Mouse (Mus musculus) left cerebral cortex, postnatal 10 days (tissue): ENCODE measurements around the gene Ttll12. TPM values are rescaled to one million over a fixed set of nuclear protein-coding genes. Genes with fewer than 3 reads are reported as not detected.

Experiments
- DNase-seq, 2 experiments: peaks; one replicate each; pipeline ENCODE4 v3.0.0; 2021 to 2022; ENCODE audit warnings: low spot score in 2 of 2, mixed read lengths in 1 of 2; ENCODE audit errors: extremely low spot score in 1 of 2
- intact Hi-C: fragments of 180-260 bp; cut with DNase I; formaldehyde crosslinking; loops from one replicate; pipeline ENCODE4 v1.15.1; 2025
- total RNA-seq, 2 experiments: library from RNA; stranded (reverse); gene quantifications; 2 replicates each; pipeline ENCODE4 v1.2.3; 2021

The Ttll12 gene
- total RNA-seq, 2 experiments from 2014 or later: 19.1 to 19.2 TPM

DNA sequence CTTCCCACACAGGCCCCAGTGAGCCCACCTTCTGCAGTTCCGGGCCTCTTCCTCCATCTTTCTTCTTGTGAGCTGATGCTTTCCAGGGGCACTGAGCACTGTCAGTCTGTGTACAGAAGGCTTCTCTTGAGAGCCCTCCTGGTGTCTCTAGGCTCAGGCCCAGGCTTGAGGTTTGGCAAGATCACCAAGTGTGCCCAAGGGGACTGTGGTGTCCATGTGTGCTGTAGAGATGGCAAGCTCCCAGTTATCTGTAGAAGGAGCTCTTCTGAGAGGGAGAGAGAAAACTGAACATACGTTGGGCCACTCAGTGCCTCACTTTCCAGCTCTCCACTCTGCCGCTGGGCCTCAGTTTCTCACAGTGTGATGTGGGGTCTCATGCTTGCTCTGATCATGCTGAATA, 27.2 kb downstream of the Ttll12 start:
- no peak for DNase-seq
- intact Hi-C loops: no loop called here

DNA sequence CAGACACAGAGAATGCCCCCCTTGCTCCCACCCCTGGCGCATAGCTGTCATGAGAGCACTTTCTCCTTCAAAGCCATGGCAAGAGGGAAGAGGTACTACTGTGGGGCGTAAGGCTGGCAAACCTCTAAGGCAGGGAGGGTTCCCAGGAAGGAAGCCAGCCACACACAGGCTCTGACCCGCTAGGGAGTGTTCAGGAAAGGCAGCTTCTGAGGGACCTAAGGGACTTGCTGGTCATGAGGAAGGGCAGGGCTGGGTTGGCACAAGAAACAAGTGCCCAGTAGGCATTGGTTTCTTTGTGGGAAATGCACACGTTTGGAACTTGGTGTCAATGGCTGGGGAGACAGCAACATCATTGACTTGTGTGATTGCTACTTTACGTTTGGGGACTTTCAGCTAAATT, 29.0 kb downstream of the Ttll12 start:
- no peak for DNase-seq
- intact Hi-C loops: no loop called here

GRCm38 (mm10) chr15:83565434-83565833, 29.5 kb downstream of the Ttll12 start:
- DNase-seq: no peak
- intact Hi-C loops: no loop called here

- intact Hi-C loops: no loop called here
- no peak for DNase-seq
Observed at GRCm38 (mm10) chr15:83563857-83564651, 30.9 kb downstream of the Ttll12 start.

- intact Hi-C loops: no loop called here
- peak in 1 of 2 experiments; percentile 58 for DNase-seq
Observed at GRCm38 (mm10) chr15:83563327-83563856, 31.6 kb downstream of the Ttll12 start, which contains the start of the genes Tspo and Mcat. TSS of gene Tspo (plus strand) at chr15:83563592. TSS of gene Mcat (minus strand) at chr15:83563787.

GRCm38 (mm10) chr15:83562626-83563270, 32.2 kb downstream of the Ttll12 start:
- DNase-seq: peak in 1 of 2 experiments; percentile 82
- intact Hi-C loops: no loop called here

DNA sequence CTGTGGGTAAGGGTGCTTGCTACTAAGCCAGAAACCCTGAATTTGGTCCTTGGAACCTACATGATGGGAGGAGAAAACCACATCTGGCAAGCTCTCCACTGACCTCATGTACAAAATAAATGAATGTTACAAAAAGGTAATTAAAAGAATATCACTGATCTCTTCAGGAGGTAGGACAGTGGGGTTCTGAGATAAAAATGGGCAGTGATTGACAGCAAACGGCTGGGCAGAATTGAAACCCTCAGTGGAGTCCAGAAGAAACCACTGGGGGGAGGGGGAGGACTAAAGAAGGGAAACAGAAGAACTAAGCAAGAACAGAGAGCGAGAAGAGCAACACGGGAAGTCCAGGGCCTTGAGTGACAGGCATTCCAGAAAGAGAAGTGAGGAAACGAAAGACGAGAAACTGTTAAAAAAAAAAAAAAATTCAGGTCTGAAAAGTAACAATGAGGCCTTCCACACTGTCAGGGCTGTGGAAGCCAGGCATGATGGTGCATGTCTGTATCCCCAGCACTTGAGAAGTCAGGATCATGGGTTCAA, 33.9 kb downstream of the Ttll12 start:
- intact Hi-C loops: no loop called here
- no peak for DNase-seq

- DNase-seq: peak; percentile 84 to 91
- intact Hi-C loops: no loop called here
Observed at GRCm38 (mm10) chr15:83555161-83555974, 39.6 kb downstream of the Ttll12 start.

GRCm38 (mm10) chr15:83553831-83554230, 41.1 kb downstream of the Ttll12 start:
- intact Hi-C loops: no loop called here
- DNase-seq: no peak

DNA sequence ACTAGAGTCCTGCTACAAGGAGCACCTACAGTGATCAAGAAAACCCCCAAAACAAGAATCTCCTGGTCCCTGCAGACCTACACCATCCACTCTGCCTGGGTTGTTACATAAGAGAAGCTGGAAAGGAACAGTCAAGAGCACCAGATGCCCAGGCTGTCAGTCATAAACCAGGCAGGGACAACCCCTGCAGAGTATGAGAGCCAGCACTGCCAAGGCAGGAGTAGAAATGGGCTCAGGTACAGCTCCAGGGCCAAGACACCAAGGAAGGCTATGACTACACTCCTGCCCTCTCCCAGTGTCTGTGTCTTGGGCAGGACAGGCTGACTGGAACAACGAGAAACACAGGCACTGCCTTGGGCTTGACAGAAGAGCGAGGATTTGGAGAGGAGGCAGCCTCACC, 44.8 kb downstream of the Ttll12 start:
- intact Hi-C loops: no loop called here
- no peak for DNase-seq

DNA sequence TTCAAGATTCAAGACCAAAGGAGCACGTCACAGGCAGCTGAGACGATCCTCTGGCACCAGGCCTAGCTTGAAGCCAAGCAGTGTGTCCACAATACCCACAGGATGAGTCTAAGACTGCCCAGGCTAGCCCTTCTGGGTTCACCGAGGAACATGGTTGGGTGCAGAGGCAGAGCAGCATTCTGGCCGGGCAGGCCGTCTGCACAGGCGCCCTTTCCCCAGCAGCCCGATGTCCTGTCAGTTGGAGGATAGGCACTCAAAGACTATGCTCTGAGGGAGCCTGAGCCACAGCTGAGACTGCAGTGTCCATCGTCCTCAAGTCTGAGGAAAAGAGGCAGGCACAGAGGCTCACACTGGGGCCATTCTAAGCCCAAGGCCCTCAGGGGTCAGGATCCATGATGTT, 47.8 kb downstream of the Ttll12 start:
- DNase-seq: no peak
- intact Hi-C loops: no loop called here

- DNase-seq: no peak
- intact Hi-C loops: no loop called here
Observed at GRCm38 (mm10) chr15:83546029-83546428, 48.9 kb downstream of the Ttll12 start.

DNA sequence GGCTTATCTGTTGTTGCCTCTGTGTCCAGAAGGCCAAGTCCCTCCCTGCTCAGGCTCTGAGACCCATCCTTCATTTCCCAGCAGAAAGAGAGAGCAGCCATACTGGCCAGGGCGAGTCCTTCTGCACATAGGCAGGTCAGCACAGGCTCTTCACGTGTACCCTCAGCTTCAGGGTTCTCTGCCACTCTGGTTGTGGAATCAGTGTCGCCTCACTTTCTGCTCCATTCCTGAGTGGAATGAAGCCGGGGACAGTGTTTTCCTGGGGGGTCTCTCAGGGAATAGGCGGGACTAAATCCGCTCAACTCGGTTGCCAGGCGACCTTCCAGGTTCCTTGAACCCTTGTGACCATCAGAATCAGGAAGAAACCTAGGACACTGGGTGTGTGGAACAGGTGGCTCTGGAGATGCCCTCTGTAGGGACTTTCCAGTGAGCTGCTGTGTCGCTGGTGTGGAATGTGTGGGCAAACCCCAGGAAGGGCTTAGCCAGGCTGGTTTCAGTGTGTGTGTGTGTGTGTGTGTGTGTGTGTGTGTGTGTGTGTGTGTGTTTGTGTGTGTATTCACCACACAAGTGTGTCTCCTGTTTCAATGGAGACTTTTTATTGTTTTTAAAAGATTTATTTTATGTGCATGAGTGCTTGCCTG, 53.2 kb downstream of the Ttll12 start:
- no peak for DNase-seq

DNA sequence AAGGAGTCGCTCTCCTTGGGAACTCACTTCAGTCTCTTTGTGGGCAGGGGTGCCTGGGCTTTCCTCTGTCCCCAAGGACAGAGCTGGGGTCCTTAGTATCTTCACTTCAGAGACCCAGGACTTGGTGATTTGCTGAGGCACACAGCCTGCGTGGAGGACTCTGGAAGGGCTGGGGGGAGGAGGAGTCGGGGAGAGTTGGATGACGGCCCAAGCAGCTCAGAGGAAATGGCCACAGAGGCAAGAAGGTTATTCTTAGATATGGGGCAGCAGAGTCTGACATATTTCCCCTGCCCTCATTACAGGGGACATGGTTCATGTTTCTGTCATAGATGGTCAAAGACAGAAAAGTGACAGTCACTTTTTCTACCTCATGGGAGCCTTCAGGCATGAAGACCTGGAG, 55.1 kb downstream of the Ttll12 start:
- intact Hi-C loops: no loop called here
- DNase-seq: peak in 1 of 2 experiments; percentile 68

More for the DNA sequence above, 53.2 kb downstream of the Ttll12 start:
- intact Hi-C loops: no loop called here

DNA sequence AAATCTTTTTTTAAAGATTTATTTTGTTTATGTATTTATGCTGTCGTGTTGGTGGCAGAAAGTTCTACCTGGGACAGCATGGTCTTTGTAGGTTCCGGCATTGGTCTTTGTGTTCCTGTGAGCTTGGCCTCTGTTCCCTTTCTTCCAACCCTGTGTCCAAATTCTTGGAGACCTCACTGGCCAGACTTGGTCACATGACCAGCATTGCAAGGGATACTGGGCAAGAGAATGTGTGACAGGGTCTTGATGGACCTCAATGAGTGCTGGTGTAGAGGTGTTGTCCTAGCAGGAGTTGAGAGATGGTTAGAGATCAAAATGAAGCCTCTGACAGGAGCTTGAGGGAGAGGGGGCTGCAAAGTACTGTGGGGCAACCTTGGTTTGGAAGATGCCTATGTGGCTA, 56.1 kb downstream of the Ttll12 start:
- intact Hi-C loops: no loop called here
- no peak for DNase-seq

GRCm38 (mm10) chr15:83535890-83536231, 59.1 kb downstream of the Ttll12 start:
- intact Hi-C loops: no loop called here
- DNase-seq: no peak

- intact Hi-C loops: no loop called here
- DNase-seq: no peak
Observed at GRCm38 (mm10) chr15:83534960-83535889, 59.7 kb downstream of the Ttll12 start.

- intact Hi-C loops: no loop called here
- DNase-seq: no peak
Observed at GRCm38 (mm10) chr15:83532606-83533005, 62.4 kb downstream of the Ttll12 start.
